Mouse (Mus musculus) neural tube, embryonic 11.5 days (tissue): ENCODE data around the gene D17Wsu92e. TPM values are rescaled to one million over a fixed set of nuclear protein-coding genes. Genes with fewer than 3 reads are reported as not detected.

ENCODE experiments used
- ATAC-seq: fragments of 200-750 bp; cut with Nextera tagmentation; 2 replicates; pipeline ENCODE4 v1.8.0; 2017; ENCODE audit warnings: moderate number of reproducible peaks, mild to moderate bottlenecking, moderate TSS enrichment, moderate library complexity; ENCODE audit not compliant: insufficient read depth, low FRiP score, low TSS enrichment
- DNase-seq: peaks from one replicate; pipeline ENCODE4 v3.0.0-alpha.2; 2015; ENCODE audit warnings: low spot score
- H3K27ac ChIP-seq: fragments of 300-500 bp; sonication (generic); 2 replicates; pipeline ENCODE4 v1.5.1; 2014; ENCODE audit warnings: low read depth, mild to moderate bottlenecking, low read length
- H3K27me3 ChIP-seq: fragments of 300-500 bp; sonication (generic); 2 replicates; pipeline ENCODE4 v1.6.1; 2014; ENCODE audit warnings: mild to moderate bottlenecking, low read length, mixed read lengths; ENCODE audit not compliant: control insufficient read depth, insufficient read depth
- H3K36me3 ChIP-seq: fragments of 300-500 bp; sonication (generic); 2 replicates; pipeline ENCODE4 v1.6.1; 2014; ENCODE audit warnings: mild to moderate bottlenecking, low read length, moderate library complexity, mixed read lengths; ENCODE audit not compliant: control insufficient read depth, insufficient read depth
- H3K4me1 ChIP-seq: fragments of 300-500 bp; sonication (generic); 2 replicates; pipeline ENCODE4 v1.6.1; 2014; ENCODE audit warnings: low read length, mixed read lengths; ENCODE audit not compliant: control insufficient read depth, insufficient read depth
- H3K4me2 ChIP-seq: fragments of 300-500 bp; sonication (generic); 2 replicates; pipeline ENCODE4 v1.6.1; 2014; ENCODE audit warnings: low read depth, mild to moderate bottlenecking, moderate library complexity
- H3K4me3 ChIP-seq: fragments of 300-500 bp; sonication (generic); 2 replicates; pipeline ENCODE4 v1.5.1; 2014; ENCODE audit warnings: low read depth, low read length
- H3K9ac ChIP-seq: fragments of 300-500 bp; sonication (generic); 2 replicates; pipeline ENCODE4 v1.6.1; 2014; ENCODE audit warnings: mild to moderate bottlenecking, low read length
- H3K9me3 ChIP-seq: fragments of 300-500 bp; sonication (generic); 2 replicates; pipeline ENCODE4 v1.6.1; 2016; ENCODE audit warnings: low read length; ENCODE audit not compliant: control insufficient read depth
- WGBS: fragments of 180-500 bp; shearing (Covaris S2); extraction: QIAGEN DNeasy Blood & Tissue Kit; methylation state at CpG from one replicate; pipeline ENCODE4 v1.1.7; 2014; 5-methylcytosine and 5-hydroxymethylcytosine counted together
- polyA plus RNA-seq: library from polyadenylated mRNA; unstranded; fragments of >200 nt; fragmentation: Nextera tagmentation; extraction: Ambion mirVana; gene quantifications from 2 replicates; pipeline ENCODE4 v1.2.1, GENCODE M21; 2014

Gene D17Wsu92e
- polyA plus RNA-seq, 1 experiment from 2014 or later = 14.1 TPM

DNA sequence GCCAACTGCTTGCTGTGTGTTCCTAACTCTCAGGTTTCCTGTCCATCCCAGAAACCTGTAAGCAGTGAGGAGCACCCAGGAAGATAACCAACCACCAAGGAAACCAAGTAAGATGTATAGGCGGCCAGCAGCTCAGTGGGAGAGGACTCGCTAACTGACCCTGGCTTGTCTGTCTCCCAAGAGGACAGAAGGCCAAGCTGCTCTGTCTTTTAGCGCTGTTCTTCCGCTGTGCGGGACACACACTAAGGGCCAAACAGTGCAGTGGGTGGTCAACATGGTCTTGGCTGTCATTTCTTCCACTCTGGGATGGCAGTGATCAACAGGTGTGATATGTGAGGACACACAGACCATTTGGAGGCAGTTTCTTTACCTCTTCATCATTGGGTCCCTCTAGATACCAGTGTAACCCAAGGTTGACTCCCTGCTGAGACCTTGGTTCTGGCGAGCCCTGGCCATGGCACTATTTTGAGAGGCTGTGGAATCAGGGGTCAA is 70.0 kb downstream of the D17Wsu92e start:
- H3K9me3 ChIP-seq = no peaks in the 10 kb centered on the region
- DNase-seq = no peak
- no peak overlapping the region for H3K4me3 ChIP-seq
- H3K4me1 ChIP-seq = no peaks in the 10 kb centered on the region
- ATAC-seq = no peak
- H3K27me3 ChIP-seq = no peaks in the 10 kb centered on the region
- no peak overlapping the region for H3K4me2 ChIP-seq
- no peak overlapping the region for H3K27ac ChIP-seq
- H3K36me3 ChIP-seq = no peaks in the 10 kb centered on the region; the same call in 1 of the 2 replicates
- WGBS = 88% methylated on average over 6 of the region's 6 CpGs
- no peak overlapping the region for H3K9ac ChIP-seq

DNA sequence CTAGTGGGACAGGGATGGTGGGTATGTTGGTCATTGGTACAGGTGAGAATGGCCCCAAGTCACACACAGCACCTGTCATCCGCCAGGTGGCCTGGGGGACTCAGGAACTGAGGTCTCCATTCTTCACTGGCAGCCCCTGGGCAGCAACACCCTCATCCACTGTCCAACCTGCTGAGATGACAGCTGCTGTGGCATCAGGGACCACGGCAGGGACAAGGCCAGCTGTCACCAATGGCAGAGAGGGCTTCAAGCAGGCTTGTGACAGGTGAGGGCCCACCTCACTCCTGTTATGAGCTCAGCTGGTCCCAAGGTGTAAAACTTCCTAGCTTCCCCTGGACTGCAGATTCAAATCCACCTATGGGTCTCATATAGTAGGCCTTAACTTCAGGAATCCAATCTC is 72.3 kb downstream of the D17Wsu92e start:
- H3K27me3 ChIP-seq = no peaks in the 10 kb centered on the region
- H3K4me1 ChIP-seq = no peaks in the 10 kb centered on the region
- no peak overlapping the region for H3K27ac ChIP-seq
- 79% methylated on average over 2 of the region's 2 CpGs for WGBS
- no peak overlapping the region for H3K4me2 ChIP-seq
- DNase-seq = no peak
- H3K4me3 ChIP-seq = no peak overlapping the region
- no peak for ATAC-seq
- H3K36me3 ChIP-seq = no peaks in the 10 kb centered on the region; the same call in 1 of the 2 replicates
- H3K9ac ChIP-seq = no peak overlapping the region
- H3K9me3 ChIP-seq = no peaks in the 10 kb centered on the region

DNA sequence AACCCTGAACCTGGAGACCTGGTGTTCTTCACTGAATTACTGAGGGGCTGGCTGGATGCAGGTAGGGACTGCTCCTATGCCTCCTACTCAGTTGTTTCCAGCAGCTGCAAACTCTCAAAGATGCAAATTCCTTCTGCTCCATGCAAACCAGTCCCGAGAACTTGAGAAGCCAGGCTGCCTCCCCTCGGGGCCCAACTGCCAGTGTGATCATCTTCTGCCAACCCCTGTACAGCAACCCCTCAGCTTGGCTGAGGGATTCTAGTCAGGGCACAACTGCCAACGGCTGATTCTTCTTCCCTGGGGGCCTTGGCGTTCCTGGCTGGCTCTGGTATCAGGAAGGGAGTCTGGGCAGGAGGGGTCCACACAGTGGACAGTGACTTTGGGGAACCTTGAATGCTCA is 74.0 kb downstream of the D17Wsu92e start:
- H3K27ac ChIP-seq = no peak overlapping the region
- no peaks in the 10 kb centered on the region for H3K9me3 ChIP-seq
- ATAC-seq (no peak), DNase-seq (no peak)
- no peaks in the 10 kb centered on the region for H3K27me3 ChIP-seq
- H3K9ac ChIP-seq = no peak overlapping the region
- H3K4me2 ChIP-seq = no peak overlapping the region
- no peaks in the 10 kb centered on the region for H3K36me3 ChIP-seq
- H3K4me1 ChIP-seq = no peaks in the 10 kb centered on the region
- no peak overlapping the region for H3K4me3 ChIP-seq
- 76% methylated on average over 4 of the region's 4 CpGs for WGBS

DNA sequence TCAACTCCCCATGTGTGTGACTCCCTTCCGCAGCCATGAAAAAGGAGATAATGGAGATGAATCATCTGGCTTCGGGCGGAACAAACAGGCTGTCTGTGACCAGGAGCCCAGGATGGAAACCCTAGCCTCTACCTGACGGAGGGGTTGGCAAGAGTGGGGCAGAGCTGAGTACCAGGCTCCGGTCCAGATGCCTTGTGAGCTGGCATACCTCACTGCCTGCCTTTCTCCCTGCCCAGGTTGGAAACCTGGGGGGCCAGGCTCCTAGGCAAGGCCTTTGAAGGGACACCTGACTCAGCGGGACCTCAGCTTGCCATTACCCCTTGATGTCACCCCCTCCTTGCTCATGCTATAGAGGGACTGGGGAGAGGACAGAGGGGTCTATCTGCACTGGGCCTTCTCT is 79.5 kb downstream of the D17Wsu92e start:
- 88% methylated on average over 6 of the region's 6 CpGs for WGBS
- Histone ChIP-seq H3K9ac (no peak overlapping the region), H3K9me3 (no peaks in the 10 kb centered on the region), H3K4me2 (no peak overlapping the region), H3K4me3 (no peak overlapping the region), H3K27me3 (no peaks in the 10 kb centered on the region), H3K36me3 (no peaks in the 10 kb centered on the region), H3K4me1 (no peaks in the 10 kb centered on the region), H3K27ac (no peak overlapping the region)
- DNase-seq (no peak), ATAC-seq (no peak)

DNA sequence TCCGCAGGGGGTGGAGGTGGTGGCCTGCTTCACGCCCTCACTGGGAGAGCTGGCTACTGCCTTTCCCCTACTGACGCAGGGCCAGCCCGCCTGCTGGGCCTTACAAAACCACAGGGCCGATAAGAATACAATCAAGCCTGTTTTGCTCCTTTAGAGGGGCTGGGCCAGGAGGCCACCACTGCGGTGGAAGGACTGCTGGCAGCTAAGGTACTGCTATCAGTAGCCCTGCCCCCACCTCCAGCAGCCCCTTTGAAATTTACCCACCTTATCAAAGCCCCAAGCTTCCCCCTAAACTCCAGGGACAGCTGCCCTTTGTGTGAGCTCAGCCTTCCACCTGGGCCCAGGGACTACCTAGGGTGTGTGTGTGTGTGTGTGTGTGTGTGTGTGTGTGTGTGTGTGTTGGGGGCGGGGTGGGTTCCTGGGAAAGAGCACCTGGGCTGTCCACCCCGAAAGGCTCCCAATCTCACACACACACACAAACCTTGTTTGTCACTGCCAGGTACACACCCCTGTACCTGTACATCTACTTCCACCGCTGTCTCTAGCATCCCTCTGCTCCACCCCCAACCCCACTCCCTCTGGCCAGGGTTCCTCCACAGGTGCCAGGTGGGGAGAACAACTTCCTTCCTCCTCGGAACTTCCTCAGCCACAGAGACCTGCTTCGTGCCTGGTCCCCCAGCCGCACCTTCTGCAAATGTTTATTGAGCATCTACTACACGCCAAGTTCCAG is 85.9 kb downstream of the D17Wsu92e start:
- Histone ChIP-seq H3K27ac (no peak overlapping the region), H3K4me2 (no peak overlapping the region), H3K9me3 (no peaks in the 10 kb centered on the region), H3K9ac (no peak overlapping the region), H3K36me3 (no peaks in the 10 kb centered on the region), H3K4me1 (no peaks in the 10 kb centered on the region), H3K27me3 (no peaks in the 10 kb centered on the region), H3K4me3 (no peak overlapping the region)
- no peak for ATAC-seq
- WGBS = 28% methylated on average over 12 of the region's 13 CpGs
- DNase-seq = no peak

DNA sequence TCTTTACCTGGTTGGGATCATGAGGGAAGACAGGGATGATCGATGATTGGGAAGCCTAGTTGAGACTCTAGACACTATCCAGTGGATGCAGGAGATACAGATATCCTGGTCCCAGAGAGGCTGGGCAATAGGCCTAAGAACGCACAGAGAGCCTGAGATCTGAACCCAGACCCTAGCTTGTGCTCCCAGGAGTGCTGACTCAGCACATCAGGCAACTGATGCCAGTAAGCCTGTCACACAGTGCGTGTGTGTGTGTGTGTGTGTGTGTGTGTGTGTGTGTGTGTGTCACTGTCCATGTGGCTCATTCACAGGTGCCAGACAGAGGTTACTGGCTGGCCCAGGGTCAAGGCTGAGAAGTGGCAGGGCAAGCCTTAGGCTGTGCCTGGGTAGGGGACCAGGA is 87.8 kb downstream of the D17Wsu92e start:
- H3K4me3 ChIP-seq = no peak overlapping the region
- H3K36me3 ChIP-seq = no peaks in the 10 kb centered on the region
- no peak overlapping the region for H3K9ac ChIP-seq
- H3K4me2 ChIP-seq = no peak overlapping the region
- H3K27ac ChIP-seq = no peak overlapping the region
- ATAC-seq (no peak), DNase-seq (no peak)
- no peaks in the 10 kb centered on the region for H3K27me3 ChIP-seq
- no peaks in the 10 kb centered on the region for H3K9me3 ChIP-seq
- WGBS = 93% methylated on average over 3 of the region's 3 CpGs
- no peaks in the 10 kb centered on the region for H3K4me1 ChIP-seq

DNA sequence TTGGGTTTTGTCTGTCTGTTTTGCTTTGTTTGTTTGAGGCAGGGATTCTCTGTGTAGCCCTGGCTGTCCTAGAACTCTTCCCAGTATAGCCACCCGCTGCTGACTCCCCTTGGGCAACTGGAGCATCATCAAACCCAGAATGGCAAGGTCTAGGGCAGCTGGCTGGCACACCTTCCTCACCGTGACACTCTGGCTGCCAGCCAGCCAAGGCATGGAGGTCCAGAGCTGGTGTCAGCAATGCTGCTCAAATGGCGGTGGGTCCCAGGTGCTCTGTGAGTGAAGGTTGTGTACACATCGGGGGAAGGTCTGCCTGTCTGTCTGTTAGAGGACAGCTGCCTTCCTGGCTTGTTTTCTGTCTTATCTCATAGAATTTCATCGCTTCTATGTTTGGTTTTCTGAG is 88.3 kb downstream of the D17Wsu92e start:
- DNase-seq (no peak), ATAC-seq (no peak)
- H3K4me3 ChIP-seq = no peak overlapping the region
- H3K4me1 ChIP-seq = no peaks in the 10 kb centered on the region
- H3K4me2 ChIP-seq = no peak overlapping the region
- H3K27me3 ChIP-seq = no peaks in the 10 kb centered on the region
- H3K36me3 ChIP-seq = no peaks in the 10 kb centered on the region
- WGBS = 85% methylated on average over 5 of the region's 5 CpGs
- no peak overlapping the region for H3K9ac ChIP-seq
- no peak overlapping the region for H3K27ac ChIP-seq
- H3K9me3 ChIP-seq = no peaks in the 10 kb centered on the region

DNA sequence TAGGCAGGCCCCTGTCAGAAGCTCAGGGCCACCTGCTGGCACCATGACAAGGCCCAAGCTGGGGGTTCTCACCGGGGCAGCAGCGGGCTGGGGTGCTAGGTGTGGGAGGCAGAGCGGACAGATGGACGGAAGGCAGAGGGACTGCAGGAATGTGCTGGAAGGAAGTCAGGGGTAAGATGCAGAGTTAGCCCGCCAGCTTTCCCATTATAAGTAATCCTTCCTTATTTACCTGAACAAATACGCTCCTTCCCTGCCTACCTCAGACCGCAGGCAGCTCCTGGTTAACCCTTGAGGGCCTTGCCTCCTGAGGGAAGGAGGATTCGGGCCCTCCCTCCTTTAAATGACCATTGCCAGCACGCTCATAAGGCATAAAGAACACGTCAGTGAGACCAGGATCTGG is 91.7 kb downstream of the D17Wsu92e start, which contains the start of gene Spdef:
Gene Spdef (minus strand): TSS at position 186 of the 400 bp plus-strand sequence.
- Histone ChIP-seq H3K36me3 (no peaks in the 10 kb centered on the region), H3K4me1 (0 out of 2 replicates have a peak, but pooled peaks cover 4% of the 10 kb centered on the region), H3K27me3 (no peaks in the 10 kb centered on the region), H3K9ac (no peak within 1 kb of the TSS), H3K27ac (no peak within 1 kb of the TSS), H3K4me2 (no peak within 1 kb of the TSS), H3K9me3 (no peaks in the 10 kb centered on the region), H3K4me3 (no peak within 1 kb of the TSS)
- WGBS = 84% methylated on average over 10 of the region's 10 CpGs
- ATAC-seq = no peak
- no peak for DNase-seq

DNA sequence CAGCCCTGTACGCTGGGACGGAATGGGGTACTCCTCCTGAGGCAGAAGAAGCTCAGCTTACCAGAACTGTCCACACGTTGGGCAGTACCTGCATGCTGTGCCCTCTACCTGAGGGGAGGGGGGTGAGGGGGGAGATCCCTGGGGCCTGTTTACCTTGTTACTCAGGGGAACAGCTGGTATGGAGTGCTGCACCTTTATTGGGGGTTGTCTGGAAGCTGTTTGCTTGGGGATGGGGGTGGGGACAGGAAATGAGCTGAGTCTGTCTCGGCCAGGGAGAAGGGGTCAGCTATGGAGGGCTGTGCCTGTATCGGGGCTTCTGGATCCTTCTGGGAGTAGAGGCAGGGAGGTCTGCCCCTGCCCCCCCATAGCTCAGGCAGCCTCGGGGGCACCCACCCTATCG is 93.9 kb downstream of the D17Wsu92e start:
- no peaks in the 10 kb centered on the region for H3K9me3 ChIP-seq
- H3K27ac ChIP-seq = no peak overlapping the region
- H3K36me3 ChIP-seq = no peaks in the 10 kb centered on the region
- H3K27me3 ChIP-seq = no peaks in the 10 kb centered on the region
- H3K4me2 ChIP-seq = no peak overlapping the region
- no peak overlapping the region for H3K9ac ChIP-seq
- 0 out of 2 replicates have a peak, but pooled peaks cover 4% of the 10 kb centered on the region for H3K4me1 ChIP-seq
- no peak overlapping the region for H3K4me3 ChIP-seq
- DNase-seq (no peak), ATAC-seq (no peak)
- 55% methylated on average over 7 of the region's 7 CpGs for WGBS
